Mouse (Mus musculus): ENCODE results near the gene Olfr527. TPM values are rescaled to one million over a fixed set of nuclear protein-coding genes. Genes with fewer than 3 reads are reported as not detected.

Gene Olfr527
- not detected in 2 replicates for polyA plus RNA-seq (2015; fragmentation: Nextera tagmentation; extraction: Ambion mirVana)

GRCm38 (mm10) chr7:140333717-140334116, at the start of gene Olfr527:
Gene Olfr527, plus strand, starts transcription at chr7:140334017.

GRCm38 (mm10) chr7:140320558-140320957, 13.3 kb upstream of the Olfr527 start, which contains the start of gene Olfr525:
Gene Olfr525, plus strand, starts transcription at chr7:140320858.

GRCm38 (mm10) chr7:140361571-140361970, 27.8 kb downstream of the Olfr527 start, which contains the start of gene Olfr60:
Gene Olfr60, minus strand, starts transcription at chr7:140361671.

DNA sequence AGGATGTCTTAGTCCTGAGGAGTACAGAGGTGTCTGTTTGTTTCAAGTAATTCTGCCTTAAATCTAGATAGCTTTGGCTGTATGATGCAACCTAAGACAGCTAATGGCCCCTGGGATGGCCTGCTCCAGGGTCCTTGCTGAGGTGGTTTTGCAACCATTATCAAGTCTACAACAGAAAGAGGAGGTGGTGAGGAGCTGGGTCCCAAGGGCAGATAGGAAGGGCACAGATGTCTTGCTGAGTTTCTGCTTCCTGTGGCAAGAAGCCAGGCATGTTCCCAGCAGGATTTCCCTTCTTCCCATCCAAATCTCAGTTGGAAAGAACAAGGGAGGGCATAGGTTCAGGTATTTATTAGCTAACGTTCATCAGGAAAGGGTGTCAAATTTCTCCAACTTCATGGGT, 42.4 kb downstream of the Olfr527 start, which contains the start of gene Olfr530:
TSS of gene Olfr530 (minus strand) at position 101 of the 400 bp plus-strand sequence.

Other genes with a start within 250 kb of the Olfr527 start
- not detected in 2 replicates for gene Prap1, start 240.6 kb upstream of the Olfr527 start, polyA plus RNA-seq (2015; fragmentation: Nextera tagmentation; extraction: Ambion mirVana)
- 42.2 and 47.7 TPM in 2 replicates for gene Fuom, start 231.6 kb upstream of the Olfr527 start, polyA plus RNA-seq (2015; fragmentation: Nextera tagmentation; extraction: Ambion mirVana)
- 9.7 and 19.8 TPM in 2 replicates for gene Paox, start 218.2 kb upstream of the Olfr527 start, polyA plus RNA-seq (2015; fragmentation: Nextera tagmentation; extraction: Ambion mirVana)
- 133 and 185 TPM in 2 replicates for gene Echs1, start 217.5 kb upstream of the Olfr527 start, polyA plus RNA-seq (2015; fragmentation: Nextera tagmentation; extraction: Ambion mirVana)
- gene Mtg1, start 196.5 kb upstream of the Olfr527 start, polyA plus RNA-seq (2015; fragmentation: Nextera tagmentation; extraction: Ambion mirVana) = 22.8 and 26.4 TPM in 2 replicates
- gene Sprn, start 179.1 kb upstream of the Olfr527 start, polyA plus RNA-seq (2015; fragmentation: Nextera tagmentation; extraction: Ambion mirVana) = 0.12 and 0.38 TPM in 2 replicates
- not detected in 2 replicates for gene Olfr522, start 169.3 kb upstream of the Olfr527 start, polyA plus RNA-seq (2015; fragmentation: Nextera tagmentation; extraction: Ambion mirVana)
- not detected in 2 replicates for gene Olfr523, start 160.8 kb upstream of the Olfr527 start, polyA plus RNA-seq (2015; fragmentation: Nextera tagmentation; extraction: Ambion mirVana)
- gene Olfr524, start 128.1 kb upstream of the Olfr527 start, polyA plus RNA-seq (2015; fragmentation: Nextera tagmentation; extraction: Ambion mirVana) = not detected in 2 replicates
- gene Cd163l1, start 115.8 kb upstream of the Olfr527 start, polyA plus RNA-seq (2015; fragmentation: Nextera tagmentation; extraction: Ambion mirVana) = not detected in 2 replicates
- gene 5830411N06Rik, start 86.7 kb upstream of the Olfr527 start, polyA plus RNA-seq (2015; fragmentation: Nextera tagmentation; extraction: Ambion mirVana) = not detected in 2 replicates
- not detected in 2 replicates for gene Olfr525, start 13.2 kb upstream of the Olfr527 start, polyA plus RNA-seq (2015; fragmentation: Nextera tagmentation; extraction: Ambion mirVana)
- not detected in 2 replicates for gene Olfr60, start 27.7 kb downstream of the Olfr527 start, polyA plus RNA-seq (2015; fragmentation: Nextera tagmentation; extraction: Ambion mirVana)
- not detected in 2 replicates for gene Olfr530, start 42.3 kb downstream of the Olfr527 start, polyA plus RNA-seq (2015; fragmentation: Nextera tagmentation; extraction: Ambion mirVana)
- not detected in 2 replicates for gene Olfr531, start 68.9 kb downstream of the Olfr527 start, polyA plus RNA-seq (2015; fragmentation: Nextera tagmentation; extraction: Ambion mirVana)
- gene Olfr532, start 87.6 kb downstream of the Olfr527 start, polyA plus RNA-seq (2015; fragmentation: Nextera tagmentation; extraction: Ambion mirVana) = not detected in 2 replicates
- gene Olfr533, start 129.4 kb downstream of the Olfr527 start, polyA plus RNA-seq (2015; fragmentation: Nextera tagmentation; extraction: Ambion mirVana) = not detected in 2 replicates
- gene Olfr535, start 150.2 kb downstream of the Olfr527 start, polyA plus RNA-seq (2015; fragmentation: Nextera tagmentation; extraction: Ambion mirVana) = not detected in 2 replicates
- gene Olfr536, start 173.4 kb downstream of the Olfr527 start, polyA plus RNA-seq (2015; fragmentation: Nextera tagmentation; extraction: Ambion mirVana) = not detected in 2 replicates
- gene Olfr538, start 233.9 kb downstream of the Olfr527 start, polyA plus RNA-seq (2015; fragmentation: Nextera tagmentation; extraction: Ambion mirVana) = not detected in 2 replicates

Measured in skeletal muscle tissue, postnatal 0 days (tissue).